38 mouse cellular contexts compared by ENCODE assay signal in genomic region chr16:45535009-45535408, GRCm38 (mm10). TPM values are rescaled to one million over a fixed set of nuclear protein-coding genes. Genes with fewer than 3 reads are reported as not detected.
"Had no signal": no experiment of that assay in that cellular context is flagged by ENCODE, and none has a peak within 500 bp of the region (broad histone marks: within the 10 kb centered on the region; RNA-seq: fewer than 3 reads in every experiment).

TSS of gene Slc9c1 (plus strand) at chr16:45535309.

- H3K9me3 ChIP-seq: embryonic facial prominence, embryonic 10.5 days; embryonic facial prominence, embryonic 12.5 days; embryonic facial prominence, embryonic 13.5 days; embryonic facial prominence, embryonic 15.5 days; forebrain, embryonic 10.5 days; forebrain, embryonic 12.5 days; forebrain, embryonic 13.5 days; forebrain, embryonic 15.5 days had no signal

- H3K9ac ChIP-seq: embryonic facial prominence, embryonic 12.5 days; embryonic facial prominence, embryonic 13.5 days; embryonic facial prominence, embryonic 15.5 days; forebrain, embryonic 12.5 days; forebrain, embryonic 13.5 days; forebrain, embryonic 15.5 days; forebrain, postnatal 0 days had no signal

- H3K4me2 ChIP-seq: embryonic facial prominence, embryonic 12.5 days; embryonic facial prominence, embryonic 13.5 days; embryonic facial prominence, embryonic 15.5 days; forebrain, embryonic 12.5 days; forebrain, embryonic 13.5 days; forebrain, embryonic 15.5 days had no signal

- H3K4me1 ChIP-seq: embryonic facial prominence, embryonic 10.5 days; embryonic facial prominence, embryonic 12.5 days; embryonic facial prominence, embryonic 13.5 days; embryonic facial prominence, embryonic 15.5 days; forebrain, embryonic 10.5 days; forebrain, embryonic 12.5 days; forebrain, embryonic 13.5 days; forebrain, embryonic 15.5 days had no signal

- H3K36me3 ChIP-seq: embryonic facial prominence, embryonic 10.5 days; embryonic facial prominence, embryonic 12.5 days; embryonic facial prominence, embryonic 13.5 days; embryonic facial prominence, embryonic 15.5 days; forebrain, embryonic 10.5 days; forebrain, embryonic 12.5 days; forebrain, embryonic 15.5 days had no signal

- H3K4me3 ChIP-seq: embryonic facial prominence, embryonic 10.5 days; embryonic facial prominence, embryonic 12.5 days; embryonic facial prominence, embryonic 13.5 days; embryonic facial prominence, embryonic 15.5 days; erythroblast, embryonic 14.5 days; forebrain, embryonic 10.5 days; forebrain, embryonic 12.5 days; forebrain, embryonic 13.5 days; forebrain, embryonic 15.5 days; gastrocnemius, adult 2 months; heart, adult 2 months had no signal

- DNase-seq: cerebellum, adult 9-10 months; cerebellum, adult 9-11 months; cerebellum, postnatal 10 days; cerebellum, postnatal 14 days; cerebellum, postnatal 25 days; embryo, embryonic 11 days; forebrain, postnatal 0 days; gastrocnemius, adult 2 months; gastrocnemius, postnatal 10 days; gastrocnemius, postnatal 14 days; gastrocnemius, postnatal 25 days; gastrocnemius, postnatal 36 days; heart, adult 11 months; heart, adult 18-20 months; heart, adult 2 months had no signal

- H3K27ac ChIP-seq: embryonic facial prominence, embryonic 10.5 days; embryonic facial prominence, embryonic 12.5 days; embryonic facial prominence, embryonic 13.5 days; embryonic facial prominence, embryonic 15.5 days; forebrain, embryonic 10.5 days; forebrain, embryonic 12.5 days; forebrain, embryonic 13.5 days; forebrain, embryonic 15.5 days; gastrocnemius, adult 2 months; heart, adult 2 months had no signal

- H3K27me3 ChIP-seq: embryonic facial prominence, embryonic 12.5 days; embryonic facial prominence, embryonic 13.5 days; embryonic facial prominence, embryonic 15.5 days; forebrain, embryonic 12.5 days; forebrain, embryonic 13.5 days; forebrain, embryonic 15.5 days had no signal

RNA-seq across cellular contexts. Expression of gene Slc9c1, which starts in this region (rescaled TPM):
- total RNA-seq: common myeloid progenitor, adult 5-6 weeks; forebrain, postnatal 0 days; gastrocnemius, adult 18-20 months; gastrocnemius, adult 2 months; gastrocnemius, adult 8-10 months; gastrocnemius, postnatal 10 days; gastrocnemius, postnatal 14 days; gastrocnemius, postnatal 25 days; gastrocnemius, postnatal 36 days; gastrocnemius, postnatal 4 days; granulocyte monocyte progenitor cell, adult 5-6 weeks; heart, adult 18-20 months; heart, adult 2 months; heart, adult 8-10 months had no signal
- polyA plus RNA-seq: cortical plate, adult 2 months; embryonic facial prominence, embryonic 10.5 days; embryonic facial prominence, embryonic 11.5 days; embryonic facial prominence, embryonic 12.5 days; embryonic facial prominence, embryonic 13.5 days; embryonic facial prominence, embryonic 14.5 days; embryonic facial prominence, embryonic 15.5 days; erythroblast, embryonic 14.5 days; forebrain, embryonic 10.5 days; forebrain, embryonic 11.5 days; forebrain, embryonic 12.5 days; forebrain, embryonic 13.5 days; forebrain, embryonic 14.5 days; forebrain, embryonic 15.5 days; forebrain, embryonic 16.5 days; forebrain, postnatal 0 days; frontal cortex, adult 2 months; gonadal fat pad, adult 2 months; heart, adult 2 months had no signal
